Mouse (Mus musculus): ENCODE measurements around the gene Hbs1l. TPM values are rescaled to one million over a fixed set of nuclear protein-coding genes. Genes with fewer than 3 reads are reported as not detected.

Gene Hbs1l
- total and polyA plus RNA-seq, 3 experiments = 103 to 115 TPM; not detected in 1

DNA sequence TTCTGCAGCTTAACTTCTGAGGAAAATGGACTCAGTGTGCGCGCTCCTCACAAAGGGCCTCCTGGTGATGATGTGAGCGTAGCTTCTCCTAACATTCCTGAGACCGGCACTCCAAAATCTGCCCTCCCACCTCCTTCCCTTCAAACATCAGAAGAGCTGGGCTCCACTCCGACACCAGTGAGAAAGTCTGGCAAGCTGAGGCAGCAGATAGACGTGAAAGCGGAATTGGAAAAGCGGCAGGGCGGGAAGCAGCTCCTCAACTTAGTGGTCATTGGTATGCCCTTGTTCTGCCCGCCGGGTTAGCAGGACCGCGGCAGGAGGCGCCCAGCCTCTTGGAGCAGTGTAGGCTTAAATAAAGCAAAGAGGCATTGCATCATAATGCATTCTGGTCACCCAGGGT, 45.9 kb downstream of the Hbs1l start:
- no peaks in the 10 kb centered on the region for H3K79me2 ChIP-seq (ENCODE audit: control insufficient read depth, insufficient read depth, low read length, poor library complexity)
- H3K27me3 ChIP-seq (ENCODE audit: control insufficient read depth in 1 of 2, insufficient read depth in 2 of 2, low read length in 2 of 2) = no peaks in the 10 kb centered on the region
- peaks cover 0 to 35% of the 10 kb centered on the region in 2 experiments; a peak in 2 of 4 replicates for H3K36me3 ChIP-seq (ENCODE audit: control insufficient read depth in 1 of 2, insufficient read depth in 2 of 2, low read length in 2 of 2)
- TF ChIP-seq ELF1 (IDR thresholded peaks at IDR 0.05; ENCODE audit: low read depth, low read length) (no peak), POLR2AphosphoS5 (IDR thresholded peaks at IDR 0.05; ENCODE audit: borderline replicate concordance, low read depth, low read length) (no peak), USF1 (IDR thresholded peaks at IDR 0.05; ENCODE audit: low read depth, low read length) (no peak), BHLHE40 (IDR thresholded peaks at IDR 0.05; ENCODE audit: borderline replicate concordance, low read depth, low read length) (no peak), RCOR1 (IDR thresholded peaks at IDR 0.05; ENCODE audit: low read depth, low read length) (no peak), JUND (IDR thresholded peaks at IDR 0.05; ENCODE audit: low read depth, low read length) (no peak), TAL1 (IDR thresholded peaks at IDR 0.05; ENCODE audit: low read length) (no peak), EP300 (IDR thresholded peaks at IDR 0.05; ENCODE audit: low read depth in 1 of 2, low read length in 2 of 2) (no peak), UBTF (IDR thresholded peaks at IDR 0.05; ENCODE audit: borderline replicate concordance, insufficient read depth, low read depth, low read length) (no peak)
- no peak overlapping the region for H3K4me3 ChIP-seq (ENCODE audit: control insufficient read depth in 1 of 2, insufficient read depth in 1 of 2, low read depth in 2 of 2, low read length in 2 of 2)
- DNase-seq (ENCODE audit: low read depth, low spot score) = no peak
- H3K27ac ChIP-seq (ENCODE audit: control insufficient read depth, low read depth, low read length) = no peak overlapping the region
- H3K4me1 ChIP-seq (ENCODE audit: control insufficient read depth in 1 of 2, insufficient read depth in 2 of 2, low read length in 2 of 2) = no peaks in the 10 kb centered on the region
- H3K9me3 ChIP-seq (replicated peaks; ENCODE audit: insufficient read depth, low read length) = no peaks in the 10 kb centered on the region
- no peak overlapping the region for H3K9ac ChIP-seq (ENCODE audit: control insufficient read depth, low read depth, low read length, poor library complexity, severe bottlenecking)

DNA sequence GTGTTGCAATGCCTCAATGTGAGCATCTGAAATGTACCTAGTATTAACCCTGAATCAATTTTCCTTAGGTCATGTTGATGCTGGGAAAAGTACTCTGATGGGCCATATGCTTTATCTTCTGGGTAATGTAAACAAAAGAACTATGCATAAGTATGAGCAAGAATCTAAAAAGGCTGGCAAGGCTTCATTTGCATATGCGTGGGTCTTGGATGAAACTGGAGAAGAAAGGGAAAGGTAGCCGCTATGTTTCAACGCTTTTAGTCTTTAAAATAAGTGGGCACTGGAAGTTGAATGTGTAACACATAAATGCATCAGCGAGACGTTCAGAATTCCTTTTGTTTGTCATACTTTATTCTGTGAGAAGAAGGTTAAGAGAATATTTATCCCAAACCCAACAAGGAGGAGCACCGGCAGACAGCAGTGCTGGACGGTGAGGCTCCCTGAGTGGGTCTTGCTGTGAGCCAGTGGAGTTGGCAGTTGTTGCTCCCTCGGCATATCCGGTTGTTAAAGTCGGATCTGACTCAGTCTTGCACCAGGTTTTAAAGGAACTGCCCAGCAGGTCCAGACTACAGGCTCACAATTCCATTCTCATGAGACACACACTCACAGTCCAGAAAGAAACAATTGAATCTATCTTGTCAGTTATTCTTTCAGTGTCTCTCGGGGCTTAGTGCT, 46.7 kb downstream of the Hbs1l start:
- Histone ChIP-seq H3K27me3 (ENCODE audit: control insufficient read depth in 1 of 2, insufficient read depth in 2 of 2, low read length in 2 of 2) (no peaks in the 10 kb centered on the region), H3K79me2 (ENCODE audit: control insufficient read depth, insufficient read depth, low read length, poor library complexity) (no peaks in the 10 kb centered on the region), H3K27ac (ENCODE audit: control insufficient read depth, low read depth, low read length) (no peak overlapping the region), H3K4me1 (ENCODE audit: control insufficient read depth in 1 of 2, insufficient read depth in 2 of 2, low read length in 2 of 2) (no peaks in the 10 kb centered on the region), H3K36me3 (ENCODE audit: control insufficient read depth in 1 of 2, insufficient read depth in 2 of 2, low read length in 2 of 2) (peaks cover 0 to 33% of the 10 kb centered on the region in 2 experiments; a peak in 2 of 4 replicates), H3K9me3 (replicated peaks; ENCODE audit: insufficient read depth, low read length) (no peaks in the 10 kb centered on the region), H3K4me3 (ENCODE audit: control insufficient read depth in 1 of 2, insufficient read depth in 1 of 2, low read depth in 2 of 2, low read length in 2 of 2) (no peak overlapping the region), H3K9ac (ENCODE audit: control insufficient read depth, low read depth, low read length, poor library complexity, severe bottlenecking) (no peak overlapping the region)
- TF ChIP-seq CHD1 (IDR thresholded peaks at IDR 0.05; ENCODE audit: low read depth, low read length) = no peak
- TF ChIP-seq UBTF (IDR thresholded peaks at IDR 0.05; ENCODE audit: borderline replicate concordance, insufficient read depth, low read depth, low read length) = no peak
- no peak for TF ChIP-seq BHLHE40 (IDR thresholded peaks at IDR 0.05; ENCODE audit: borderline replicate concordance, low read depth, low read length)
- TF ChIP-seq HCFC1 (IDR thresholded peaks at IDR 0.05; ENCODE audit: low read depth, low read length) = no peak
- TF ChIP-seq ZKSCAN1 (IDR thresholded peaks at IDR 0.05; ENCODE audit: low read depth, low read length) = no peak
- TF ChIP-seq POLR2AphosphoS5 (IDR thresholded peaks at IDR 0.05; ENCODE audit: borderline replicate concordance, low read depth, low read length) = no peak
- no peak for TF ChIP-seq ZNF384 (IDR thresholded peaks at IDR 0.05; ENCODE audit: low read depth, low read length)
- TF ChIP-seq MEF2A (IDR thresholded peaks at IDR 0.05; ENCODE audit: extremely low read depth, insufficient replicate concordance, low read depth, low read length, poor library complexity, severe bottlenecking) = no peak
- no peak for TF ChIP-seq MAFK (IDR thresholded peaks at IDR 0.05; ENCODE audit: borderline replicate concordance, low read depth, low read length)
- TF ChIP-seq MAX (IDR thresholded peaks at IDR 0.05; ENCODE audit: low read length) = no peak
- TF ChIP-seq EP300 (IDR thresholded peaks at IDR 0.05; ENCODE audit: low read depth in 1 of 2, low read length in 2 of 2) = no peak
- TF ChIP-seq TCF12 (IDR thresholded peaks at IDR 0.05; ENCODE audit: low read depth, low read length) = no peak
- no peak for TF ChIP-seq ZC3H11A (IDR thresholded peaks at IDR 0.05; ENCODE audit: low read depth, low read length)
- no peak for TF ChIP-seq NELFE (IDR thresholded peaks at IDR 0.05; ENCODE audit: low read depth, low read length)
- no peak for TF ChIP-seq ETS1 (IDR thresholded peaks at IDR 0.05; ENCODE audit: low read depth, low read length)
- no peak for TF ChIP-seq SIN3A (IDR thresholded peaks at IDR 0.05; ENCODE audit: low read length)
- no peak for DNase-seq (ENCODE audit: low read depth, low spot score)

Measured in MEL (cell line).